In genomic region chr19:45073871-45074542, GRCm38 (mm10) we compare ENCODE assay signal across 8 mouse cellular contexts. TPM values are rescaled to one million over a fixed set of nuclear protein-coding genes. Genes with fewer than 3 reads are reported as not detected.
DNase-seq lines count a peak whose midpoint lies in the region; ATAC-seq lines count a peak whose summit lies in the region.

No protein-coding gene starts in this region.

- peak overlapping the region; percentile 77 for H3K9ac ChIP-seq in forebrain, embryonic 13.5 days
- H3K9ac ChIP-seq in hindbrain, embryonic 14.5 days, result peak overlapping the region; percentile 74

- H3K4me3 ChIP-seq in forebrain, embryonic 13.5 days, result peak overlapping the region; percentile 62
- peak overlapping the region; percentile 57 for H3K4me3 ChIP-seq in hindbrain, embryonic 14.5 days (replicated peaks; ENCODE audit: low read length)
- peak overlapping the region; percentile 71 for H3K4me3 ChIP-seq in limb, embryonic 10.5 days
- peak overlapping the region; percentile 75 for H3K4me3 ChIP-seq in midbrain, embryonic 10.5 days

- whole genome bisulfite sequencing in forebrain, embryonic 13.5 days, result 9% methylated on average over 20 of the region's 20 CpGs
- WGBS in hindbrain, embryonic 14.5 days, result 9% methylated on average over 20 of the region's 20 CpGs
- WGBS in limb, embryonic 10.5 days, result 11% methylated on average over 20 of the region's 20 CpGs
- 10% methylated on average over 20 of the region's 20 CpGs for WGBS in midbrain, embryonic 10.5 days

- no peaks in the 10 kb centered on the region for H3K9me3 ChIP-seq in forebrain, embryonic 13.5 days (replicated peaks)
- no peaks in the 10 kb centered on the region for H3K9me3 ChIP-seq in hindbrain, embryonic 14.5 days (ENCODE audit: control insufficient read depth, low read length)
- H3K9me3 ChIP-seq in limb, embryonic 10.5 days (replicated peaks), result no peaks in the 10 kb centered on the region
- H3K9me3 ChIP-seq in midbrain, embryonic 10.5 days (replicated peaks), result no peaks in the 10 kb centered on the region

- H3K4me1 ChIP-seq in forebrain, embryonic 13.5 days, result peaks cover 25% of the 10 kb centered on the region
- H3K4me1 ChIP-seq in hindbrain, embryonic 14.5 days (replicated peaks; ENCODE audit: control insufficient read depth, insufficient read depth, low read length), result peaks cover 13% of the 10 kb centered on the region
- H3K4me1 ChIP-seq in limb, embryonic 10.5 days, result peaks cover 39% of the 10 kb centered on the region
- H3K4me1 ChIP-seq in midbrain, embryonic 10.5 days, result peaks cover 46% of the 10 kb centered on the region

- peak overlapping the region; percentile 99 for H3K4me2 ChIP-seq in forebrain, embryonic 13.5 days
- H3K4me2 ChIP-seq in hindbrain, embryonic 14.5 days (replicated peaks), result peak overlapping the region; percentile 91

- ATAC-seq in forebrain, embryonic 13.5 days, result peak; percentile 55
- ATAC-seq in hindbrain, embryonic 14.5 days (ENCODE audit: low FRiP score), result 0 out of 2 replicates have a peak, but pooled peaks have one; percentile 28

- no peaks in the 10 kb centered on the region for H3K36me3 ChIP-seq in forebrain, embryonic 13.5 days (ENCODE audit: poor library complexity, severe bottlenecking)
- H3K36me3 ChIP-seq in hindbrain, embryonic 14.5 days (replicated peaks; ENCODE audit: control insufficient read depth, insufficient read depth), result no peaks in the 10 kb centered on the region
- no peaks in the 10 kb centered on the region for H3K36me3 ChIP-seq in limb, embryonic 10.5 days
- H3K36me3 ChIP-seq in midbrain, embryonic 10.5 days, result no peaks in the 10 kb centered on the region

- peak; percentile 73 for DNase-seq in Muller cell, postnatal 12 days (ENCODE audit: inconsistent ontology term)
- peak; percentile 87 for DNase-seq in c-Kit-positive CD71-positive TER-119-positive erythroid progenitor cells, embryonic 14.5 days (ENCODE audit: low spot score)
- DNase-seq in hindbrain, embryonic 14.5 days (ENCODE audit: low spot score), result peak; percentile 83
- DNase-seq in limb, embryonic 10.5 days (ENCODE audit: low spot score), result peak; percentile 94
- peak; percentile 86 for DNase-seq in midbrain, embryonic 10.5 days (ENCODE audit: low spot score)
- peak; percentile 97 for DNase-seq in right cerebral cortex, postnatal 4 days
- peak; percentile 71 to 92 for DNase-seq in urinary bladder, postnatal 4 days (ENCODE audit: low spot score in 2 of 2)

- H3K27me3 ChIP-seq in forebrain, embryonic 13.5 days, result peaks cover 68% of the 10 kb centered on the region
- H3K27me3 ChIP-seq in hindbrain, embryonic 14.5 days (ENCODE audit: control insufficient read depth, insufficient read depth, low read length), result peaks cover 56% of the 10 kb centered on the region
- peaks cover 83% of the 10 kb centered on the region for H3K27me3 ChIP-seq in limb, embryonic 10.5 days (ENCODE audit: low read depth, poor library complexity, severe bottlenecking)
- H3K27me3 ChIP-seq in midbrain, embryonic 10.5 days (ENCODE audit: low read depth, poor library complexity, severe bottlenecking), result peaks cover 86% of the 10 kb centered on the region

- peak overlapping the region; percentile 85; the same call in 1 of the 2 replicates for H3K27ac ChIP-seq in forebrain, embryonic 13.5 days
- H3K27ac ChIP-seq in hindbrain, embryonic 14.5 days, result peak overlapping the region; percentile 90; the same call in 1 of the 2 replicates
- H3K27ac ChIP-seq in limb, embryonic 10.5 days, result peak overlapping the region; percentile 92
- peak overlapping the region; percentile 85 for H3K27ac ChIP-seq in midbrain, embryonic 10.5 days (replicated peaks)

RNA-seq across cellular contexts. Expression of gene Kazald1, which starts 1.0 kb away (rescaled TPM):
- polyA plus RNA-seq in forebrain, embryonic 13.5 days (2015; fragmentation: Nextera tagmentation; extraction: Ambion mirVana), result 0.46 and 0.76 TPM in 2 replicates
- 2.5 and 4.9 TPM in 2 replicates for polyA plus RNA-seq in hindbrain, embryonic 14.5 days (2014; fragmentation: Nextera tagmentation; extraction: Ambion mirVana)
- polyA plus RNA-seq in limb, embryonic 10.5 days (2016; fragmentation: Nextera tagmentation; extraction: Ambion mirVana), result 1.0 and 1.5 TPM in 2 replicates
- polyA plus RNA-seq in midbrain, embryonic 10.5 days (2016; fragmentation: Nextera tagmentation; extraction: Ambion mirVana), result 0.38 and 0.39 TPM in 2 replicates

RNA-seq across cellular contexts. Expression of gene Sfxn3, which starts 26.7 kb away (rescaled TPM):
- polyA plus RNA-seq in forebrain, embryonic 13.5 days (2015; fragmentation: Nextera tagmentation; extraction: Ambion mirVana), result 38.8 and 42.2 TPM in 2 replicates
- 67.8 and 77.0 TPM in 2 replicates for polyA plus RNA-seq in hindbrain, embryonic 14.5 days (2014; fragmentation: Nextera tagmentation; extraction: Ambion mirVana)
- polyA plus RNA-seq in limb, embryonic 10.5 days (2016; fragmentation: Nextera tagmentation; extraction: Ambion mirVana), result 4.6 and 8.4 TPM in 2 replicates
- 8.3 and 15.3 TPM in 2 replicates for polyA plus RNA-seq in midbrain, embryonic 10.5 days (2016; fragmentation: Nextera tagmentation; extraction: Ambion mirVana)

RNA-seq across cellular contexts. Expression of gene Pdzd7, which starts 28.5 kb away (rescaled TPM):
- 0.92 and 1.5 TPM in 2 replicates for polyA plus RNA-seq in forebrain, embryonic 13.5 days (2015; fragmentation: Nextera tagmentation; extraction: Ambion mirVana)
- polyA plus RNA-seq in hindbrain, embryonic 14.5 days (2014; fragmentation: Nextera tagmentation; extraction: Ambion mirVana), result 2.5 and 2.9 TPM in 2 replicates
- 0.20 and 0.28 TPM in 2 replicates for polyA plus RNA-seq in limb, embryonic 10.5 days (2016; fragmentation: Nextera tagmentation; extraction: Ambion mirVana)
- polyA plus RNA-seq in midbrain, embryonic 10.5 days (2016; fragmentation: Nextera tagmentation; extraction: Ambion mirVana), result 0.19 and 0.34 TPM in 2 replicates

RNA-seq across cellular contexts. Expression of gene Lzts2, which starts 59.8 kb away (rescaled TPM):
- polyA plus RNA-seq in forebrain, embryonic 13.5 days (2015; fragmentation: Nextera tagmentation; extraction: Ambion mirVana), result 24.5 and 24.7 TPM in 2 replicates
- polyA plus RNA-seq in hindbrain, embryonic 14.5 days (2014; fragmentation: Nextera tagmentation; extraction: Ambion mirVana), result 18.8 and 20.1 TPM in 2 replicates
- 87.5 and 90.8 TPM in 2 replicates for polyA plus RNA-seq in limb, embryonic 10.5 days (2016; fragmentation: Nextera tagmentation; extraction: Ambion mirVana)
- 55.1 and 58.4 TPM in 2 replicates for polyA plus RNA-seq in midbrain, embryonic 10.5 days (2016; fragmentation: Nextera tagmentation; extraction: Ambion mirVana)

Comparison
In these comparisons a context has a peak if more than half of its experiments do, and no peak if none do; other contexts are left out.
1. Peak in every context shown above with its lines: DNase-seq, ATAC-seq, H3K4me3 ChIP-seq and H3K27ac ChIP-seq.